Mouse (Mus musculus): Measurements from ENCODE around the gene Olfr843. TPM values are rescaled to one million over a fixed set of nuclear protein-coding genes. Genes with fewer than 3 reads are reported as not detected.

Olfr843 gene
- polyA plus RNA-seq (2012; fragmentation: generic; extraction: Trizol): not detected

DNA sequence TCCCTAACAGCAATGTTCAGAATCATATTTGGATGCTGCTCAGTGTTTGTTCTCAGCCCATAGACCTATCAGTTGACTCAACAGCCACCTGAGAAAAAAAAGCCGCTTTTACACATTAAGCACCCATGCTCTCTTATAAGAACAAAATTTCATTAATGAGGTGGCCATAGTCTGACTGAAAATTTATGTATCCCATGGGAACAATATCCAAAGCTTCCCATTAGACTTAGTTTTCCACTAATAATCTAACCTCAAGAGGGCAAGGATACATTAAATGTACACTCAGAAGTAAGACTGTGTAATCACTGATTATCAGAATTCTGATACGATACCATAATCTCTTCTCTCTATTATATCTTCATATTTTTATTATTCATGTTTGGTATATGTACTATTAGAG, at the start of gene Olfr843:
TSS of gene Olfr843 (minus strand) at position 101 of the 400 bp plus-strand sequence.
- TF ChIP-seq MYOD1 (IDR thresholded peaks at IDR 0.05; ENCODE audit: control insufficient read depth in 1 of 3, insufficient read length in 2 of 3, low read depth in 2 of 3) (no peak), MAX (IDR thresholded peaks at IDR 0.05; ENCODE audit: low read depth) (no peak), TCF12 (IDR thresholded peaks at IDR 0.05; ENCODE audit: insufficient read depth, poor library complexity, severe bottlenecking) (no peak), REST (IDR thresholded peaks at IDR 0.05; ENCODE audit: insufficient read depth, insufficient read length) (no peak), TCF3 (IDR thresholded peaks at IDR 0.05; ENCODE audit: insufficient read length, low read depth) (no peak)
- no peak within 1 kb of the TSS for H3K4me3 ChIP-seq
- no peak within 1 kb of the TSS for H3K4me2 ChIP-seq (ENCODE audit: low read depth)
- H3K36me3 ChIP-seq (ENCODE audit: control insufficient read depth, insufficient read depth): no peaks in the 10 kb centered on the region
- no peaks in the 10 kb centered on the region for H3K79me2 ChIP-seq (ENCODE audit: control insufficient read depth, insufficient read depth)
- H3ac ChIP-seq (ENCODE audit: control insufficient read depth, insufficient read length): no peak within 1 kb of the TSS
- H3K27me3 ChIP-seq (ENCODE audit: control insufficient read depth, insufficient read depth, insufficient read length): no peaks in the 10 kb centered on the region

Other genes with a start within 250 kb of the Olfr843 start
- gene Olfr835, start 219.3 kb downstream of the Olfr843 start, polyA plus RNA-seq (2012; fragmentation: generic; extraction: Trizol): not detected
- gene Olfr836, start 131.6 kb downstream of the Olfr843 start, polyA plus RNA-seq (2012; fragmentation: generic; extraction: Trizol): not detected
- gene Olfr837, start 115.7 kb downstream of the Olfr843 start, polyA plus RNA-seq (2012; fragmentation: generic; extraction: Trizol): not detected
- not detected for gene Olfr839-ps1, start 74.7 kb downstream of the Olfr843 start, polyA plus RNA-seq (2012; fragmentation: generic; extraction: Trizol)
- gene Olfr844, start 64.4 kb upstream of the Olfr843 start, polyA plus RNA-seq (2012; fragmentation: generic; extraction: Trizol): not detected
- gene Olfr845, start 84.5 kb upstream of the Olfr843 start, polyA plus RNA-seq (2012; fragmentation: generic; extraction: Trizol): not detected
- not detected for gene Olfr846, start 112.0 kb upstream of the Olfr843 start, polyA plus RNA-seq (2012; fragmentation: generic; extraction: Trizol)
- 0.02 TPM for gene Olfr847, start 126.7 kb upstream of the Olfr843 start, polyA plus RNA-seq (2012; fragmentation: generic; extraction: Trizol)
- gene Olfr849, start 188.3 kb upstream of the Olfr843 start, polyA plus RNA-seq (2012; fragmentation: generic; extraction: Trizol): not detected
- gene Olfr850, start 226.3 kb upstream of the Olfr843 start, polyA plus RNA-seq (2012; fragmentation: generic; extraction: Trizol): not detected
- not detected for gene Olfr851, start 241.3 kb upstream of the Olfr843 start, polyA plus RNA-seq (2012; fragmentation: generic; extraction: Trizol)

Measured in myocyte (in vitro differentiated cells).